Mouse (Mus musculus): ENCODE results near the gene Stat2.

- TF ChIP-seq CTCF (IDR thresholded peaks at IDR 0.05; ENCODE audit: borderline replicate concordance, insufficient read depth, low read length) (no peak), POLR2A (IDR thresholded peaks at IDR 0.05; ENCODE audit: low read depth, low read length) (no peak)
Observed at GRCm38 (mm10) chr10:128282886-128283450, 12.6 kb downstream of the Stat2 start.

Measured in embryonic fibroblast, embryonic 13.5 days (primary cell).